Mouse (Mus musculus) liver, embryonic 14.5 days (tissue): ENCODE data around the gene Fbxo6.

Experiments
- CTCF ChIP-seq: IDR thresholded peaks from 2 replicates; pipeline ENCODE4 v1.5.1; 2016; ENCODE audit warnings: antibody characterized with exemption, low read depth, control low read depth
- EP300 ChIP-seq: IDR thresholded peaks from 2 replicates; pipeline ENCODE4 v1.6.1; 2016; ENCODE audit warnings: antibody characterized with exemption, low read depth

DNA sequence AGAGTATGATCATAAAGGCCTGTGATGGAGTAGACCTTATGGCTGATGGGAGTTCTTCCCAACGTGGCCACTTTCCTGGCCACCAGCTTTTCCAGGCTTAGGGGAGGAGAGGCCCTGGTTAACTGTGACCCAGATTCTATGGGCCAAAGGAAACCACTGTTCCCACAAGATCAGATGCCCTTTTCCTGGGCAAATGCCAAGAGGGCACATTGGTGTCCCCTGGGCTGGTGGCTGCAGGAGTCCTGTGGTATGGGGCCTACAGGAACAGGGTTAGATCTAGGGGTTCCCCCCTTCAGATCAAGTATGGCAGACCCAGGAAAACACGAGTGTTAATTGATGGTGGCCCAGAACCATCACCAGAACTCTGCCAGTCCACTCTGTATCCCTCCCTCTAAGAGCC is 4.2 kb downstream of the Fbxo6 start:
- TF ChIP-seq CTCF (no peak), EP300 (no peak)
